Mouse (Mus musculus) CH12.LX (cell line): Measurements from ENCODE around the gene Lrmda.

Experiments used
- CTCF ChIP-seq, 2 experiments: IDR thresholded peaks in 1 of 2; conservative IDR thresholded peaks in 1 of 2; 2 replicates each; pipeline ENCODE4 v1.5.1; 2011 to 2012; ENCODE audit warnings: low read depth in 2 of 2, low read length in 2 of 2, improper control_type of control experiment in 1 of 2, inconsistent platforms in 1 of 2, mild to moderate bottlenecking in 1 of 2, moderate library complexity in 1 of 2
- EP300 ChIP-seq: IDR thresholded peaks from 2 replicates; pipeline ENCODE4 v1.6.1; 2011; ENCODE audit warnings: low read length, improper control_type of control experiment
- MYC ChIP-seq: IDR thresholded peaks from 2 replicates; pipeline ENCODE4 v1.6.1; 2011; ENCODE audit warnings: low read depth, mild to moderate bottlenecking, improper control_type of control experiment, low read length

DNA sequence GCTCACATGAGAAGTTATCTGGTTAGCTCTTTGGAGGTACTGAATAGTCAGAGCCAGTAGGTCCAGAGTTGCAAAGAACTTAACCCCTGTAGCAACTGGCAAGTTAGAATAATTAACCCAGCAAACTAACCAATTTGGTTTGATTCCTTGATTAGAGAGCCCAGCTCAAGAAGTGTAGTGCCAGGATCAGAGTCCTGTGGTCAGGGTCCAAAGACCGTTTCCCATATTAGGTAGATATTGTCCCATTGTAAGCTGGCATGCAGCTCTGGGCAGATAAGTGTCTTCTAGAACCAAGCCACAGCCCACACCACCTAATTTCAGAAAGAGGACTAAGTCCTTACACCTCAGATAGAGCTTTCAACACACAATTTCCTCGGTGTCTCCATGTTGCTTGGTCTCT lies 473.8 kb downstream of the Lrmda start:
- TF ChIP-seq MYC (no peak), EP300 (no peak), CTCF (conservative IDR thresholded peaks at IDR 0.05 in 1 of 2, IDR thresholded peaks at IDR 0.05 in 1 of 2; ENCODE audit: low read depth in 2 of 2, low read length in 2 of 2) (no peak)
